Mouse (Mus musculus) olfactory bulb, adult 2 months (tissue): ENCODE measurements around the gene Ccdc59. TPM values are rescaled to one million over a fixed set of nuclear protein-coding genes. Genes with fewer than 3 reads are reported as not detected.

Experiments
- H3K27ac ChIP-seq: fragments of 200-500 bp; 2 replicates; pipeline ENCODE4 v1.5.1; 2012; ENCODE audit warnings: low read depth, low read length; ENCODE audit not compliant: insufficient read depth
- H3K4me1 ChIP-seq: fragments of 200-500 bp; 2 replicates; pipeline ENCODE4 v1.6.1; 2012; ENCODE audit warnings: low read length; ENCODE audit not compliant: control insufficient read depth, insufficient read depth
- H3K4me3 ChIP-seq: fragments of 200-500 bp; 2 replicates; pipeline ENCODE4 v1.5.1; 2012; ENCODE audit warnings: mild to moderate bottlenecking, low read depth, low read length, moderate library complexity; ENCODE audit not compliant: insufficient read depth
- CTCF ChIP-seq: fragments of 200-500 bp; IDR thresholded peaks from 2 replicates; pipeline ENCODE4 v1.5.1; 2012; ENCODE audit warnings: low read depth, mild to moderate bottlenecking, low read length, moderate library complexity; ENCODE audit not compliant: insufficient read depth
- POLR2A ChIP-seq: fragments of 200-500 bp; IDR thresholded peaks from 2 replicates; pipeline ENCODE4 v1.6.1; 2012; ENCODE audit warnings: mild to moderate bottlenecking, low read depth, low read length, moderate library complexity; ENCODE audit not compliant: insufficient read depth
- WGBS: fragments of 180-500 bp; shearing (Covaris S2); methylation state at CpG from one replicate; pipeline ENCODE4 v1.1.7; 2018; 5-methylcytosine and 5-hydroxymethylcytosine counted together
- polyA plus RNA-seq: library from polyadenylated mRNA; stranded (reverse); fragments of >200 nt; gene quantifications from 2 replicates; pipeline ENCODE4 v1.2.4, GENCODE M21; 2012; ENCODE audit warnings: low replicate concordance; ENCODE audit not compliant: missing spikeins, insufficient read depth, insufficient read length

Gene Ccdc59
- polyA plus RNA-seq, 1 experiment, result not detected

- TF ChIP-seq CTCF, result no peak
- no peak for TF ChIP-seq POLR2A
- WGBS, result 83% methylated on average over 7 of the region's 7 CpGs
- Histone ChIP-seq H3K4me1 (peaks cover 6% of the 10 kb centered on the region), H3K27ac (no peak overlapping the region), H3K4me3 (peak overlapping the region; percentile 11; the same call in 1 of the 2 replicates)
These were observed 1.7 kb downstream of the Ccdc59 start for GRCm38 (mm10) chr10:105842574-105842973.

DNA sequence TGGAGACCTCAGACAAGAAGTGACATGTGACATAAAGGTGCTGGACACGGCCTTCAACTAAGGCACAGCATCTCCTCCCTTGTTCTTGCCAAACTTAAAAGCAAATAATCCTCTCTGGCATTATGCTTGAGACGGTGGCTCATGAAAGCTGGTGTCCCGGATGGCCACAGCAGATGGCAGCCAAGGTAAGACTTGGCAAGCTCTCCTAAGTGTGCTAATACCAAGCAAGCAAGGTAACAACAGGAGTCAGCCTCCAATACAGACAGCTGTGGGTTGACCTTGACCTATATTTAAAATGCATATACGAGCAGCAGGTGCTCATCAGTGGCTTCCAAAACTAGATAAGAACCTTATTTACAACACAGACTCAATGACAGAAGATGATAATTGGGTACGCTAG lies 9.4 kb downstream of the Ccdc59 start:
- no peak for TF ChIP-seq POLR2A
- no peak for TF ChIP-seq CTCF
- 84% methylated on average over 5 of the region's 5 CpGs for WGBS
- Histone ChIP-seq H3K4me1 (no peaks in the 10 kb centered on the region), H3K27ac (no peak overlapping the region), H3K4me3 (no peak overlapping the region)

DNA sequence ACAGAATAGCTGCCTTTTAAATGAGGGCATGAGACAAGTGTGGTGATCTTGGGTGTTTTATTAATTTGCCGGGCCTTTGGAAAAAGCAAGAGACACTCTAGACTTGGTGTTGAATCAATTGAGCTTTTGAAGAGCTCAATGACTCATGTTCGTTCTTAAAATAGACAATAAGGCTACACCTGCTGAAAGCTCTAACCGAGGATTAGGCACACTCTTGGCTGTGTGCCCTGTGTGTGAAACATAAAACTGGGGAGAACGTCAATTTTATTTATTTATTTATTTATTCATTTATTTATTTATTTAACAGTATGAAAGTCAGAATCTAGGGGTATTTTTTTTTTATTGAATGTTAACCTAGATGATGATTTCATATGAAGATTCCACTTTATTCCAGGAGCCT lies 10.3 kb downstream of the Ccdc59 start:
- WGBS, result 25% methylated on average over 4 of the region's 4 CpGs
- Histone ChIP-seq H3K4me3 (no peak overlapping the region), H3K4me1 (no peaks in the 10 kb centered on the region), H3K27ac (no peak overlapping the region)
- TF ChIP-seq POLR2A, result no peak
- TF ChIP-seq CTCF, result no peak

DNA sequence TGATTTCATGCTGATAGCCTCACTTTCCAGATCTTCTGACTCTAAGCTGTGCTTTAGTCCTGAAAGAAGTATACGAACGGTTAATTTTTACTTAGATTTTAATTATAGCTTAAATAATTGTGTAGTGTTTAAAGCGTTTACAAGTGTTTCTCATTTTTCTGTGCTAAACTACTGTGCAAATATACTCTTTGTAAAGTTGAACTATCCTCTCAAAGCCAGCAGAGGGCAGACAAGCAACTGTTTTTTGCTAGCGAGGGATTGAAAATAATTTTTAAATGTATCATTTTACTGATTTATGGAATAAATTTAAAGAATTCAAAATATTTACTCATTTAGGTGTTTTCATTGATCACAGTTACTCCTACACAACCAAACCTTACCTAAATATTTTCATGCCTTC lies 26.4 kb downstream of the Ccdc59 start:
- 14% methylated on average over 4 of the region's 4 CpGs for whole genome bisulfite sequencing
- TF ChIP-seq POLR2A (no peak), CTCF (no peak)

More for the DNA sequence above, 26.4 kb downstream of the Ccdc59 start:
- no peak overlapping the region for H3K4me3 ChIP-seq
- H3K4me1 ChIP-seq, result no peaks in the 10 kb centered on the region
- H3K27ac ChIP-seq, result no peak overlapping the region

Other genes with a start within 250 kb of the Ccdc59 start
- not detected in 2 replicates for gene Mettl25, start 313 bp downstream of the Ccdc59 start, polyA plus RNA-seq